Mouse (Mus musculus) forebrain, embryonic 16.5 days (tissue): ENCODE measurements around the gene Fam131a. TPM values are rescaled to one million over a fixed set of nuclear protein-coding genes. Genes with fewer than 3 reads are reported as not detected.

Experiments used
- ATAC-seq: fragments of 200-750 bp; cut with Nextera tagmentation; 2 replicates; pipeline ENCODE4 v1.8.0; 2017; ENCODE audit warnings: mild to moderate bottlenecking, moderate library complexity
- H3K27ac ChIP-seq: fragments of 300-500 bp; sonication (generic); 2 replicates; pipeline ENCODE4 v1.5.1; 2014; ENCODE audit warnings: low read length, control low read depth
- H3K27me3 ChIP-seq: fragments of 300-500 bp; sonication (generic); replicated peaks from 2 replicates; pipeline ENCODE4 v1.6.1; 2014; ENCODE audit warnings: low read length; ENCODE audit not compliant: control insufficient read depth, insufficient read depth
- H3K36me3 ChIP-seq: fragments of 300-500 bp; sonication (generic); 2 replicates; pipeline ENCODE4 v1.6.1; 2014; ENCODE audit not compliant: control insufficient read depth, insufficient read depth
- H3K4me1 ChIP-seq: fragments of 300-500 bp; sonication (generic); replicated peaks from 2 replicates; pipeline ENCODE4 v1.6.1; 2014; ENCODE audit warnings: low read length; ENCODE audit not compliant: control insufficient read depth, insufficient read depth
- H3K4me2 ChIP-seq: fragments of 300-500 bp; sonication (generic); 2 replicates; pipeline ENCODE4 v1.6.1; 2014; ENCODE audit warnings: mild to moderate bottlenecking, low read length, control low read depth
- H3K4me3 ChIP-seq: fragments of 300-500 bp; sonication (generic); replicated peaks from 2 replicates; pipeline ENCODE4 v1.5.1; 2014; ENCODE audit warnings: mild to moderate bottlenecking, low read length, control low read depth
- H3K9ac ChIP-seq: fragments of 300-500 bp; sonication (generic); replicated peaks from 2 replicates; pipeline ENCODE4 v1.6.1; 2014; ENCODE audit warnings: low read depth, low read length, control low read depth
- H3K9me3 ChIP-seq: fragments of 300-500 bp; sonication (generic); 2 replicates; pipeline ENCODE4 v1.6.1; 2016; ENCODE audit warnings: low read length; ENCODE audit not compliant: control insufficient read depth
- WGBS: fragments of 180-500 bp; shearing (Covaris S2); extraction: QIAGEN DNeasy Blood & Tissue Kit; methylation state at CpG from one replicate; pipeline ENCODE4 v1.1.7; 2014; 5-methylcytosine and 5-hydroxymethylcytosine counted together
- polyA plus RNA-seq: library from polyadenylated mRNA; unstranded; fragments of >200 nt; fragmentation: Nextera tagmentation; extraction: Ambion mirVana; gene quantifications from 2 replicates; pipeline ENCODE4 v1.2.1, GENCODE M21; 2015

The Fam131a gene
- polyA plus RNA-seq, 1 experiment from 2014 or later, result 65.3 TPM

DNA sequence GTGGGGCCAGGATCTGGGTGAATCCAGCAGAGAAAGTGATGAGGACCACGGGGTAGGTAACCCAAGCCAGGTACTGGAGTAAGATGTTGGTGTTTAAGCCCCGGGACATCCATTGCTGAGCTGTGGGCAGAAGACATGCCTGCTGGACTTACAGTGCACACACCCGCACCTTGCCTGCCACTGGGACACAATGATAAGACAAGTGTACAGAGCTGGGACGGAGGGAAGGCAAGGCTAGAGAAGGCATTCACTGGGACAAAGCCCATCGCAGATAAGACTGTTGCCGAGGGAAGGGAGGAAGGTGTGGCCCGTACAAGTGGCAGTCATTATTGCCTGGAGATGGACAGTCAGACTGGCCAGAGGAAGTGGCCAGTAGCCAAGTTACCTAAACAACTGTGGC, 19.8 kb downstream of the Fam131a start:
- Histone ChIP-seq H3K4me2 (no peak overlapping the region), H3K4me1 (peaks cover 28% of the 10 kb centered on the region), H3K9me3 (no peaks in the 10 kb centered on the region), H3K27ac (no peak overlapping the region), H3K4me3 (no peak overlapping the region), H3K27me3 (no peaks in the 10 kb centered on the region), H3K9ac (no peak overlapping the region), H3K36me3 (no peaks in the 10 kb centered on the region)
- 89% methylated on average over 7 of the region's 7 CpGs for WGBS
- no peak for ATAC-seq

DNA sequence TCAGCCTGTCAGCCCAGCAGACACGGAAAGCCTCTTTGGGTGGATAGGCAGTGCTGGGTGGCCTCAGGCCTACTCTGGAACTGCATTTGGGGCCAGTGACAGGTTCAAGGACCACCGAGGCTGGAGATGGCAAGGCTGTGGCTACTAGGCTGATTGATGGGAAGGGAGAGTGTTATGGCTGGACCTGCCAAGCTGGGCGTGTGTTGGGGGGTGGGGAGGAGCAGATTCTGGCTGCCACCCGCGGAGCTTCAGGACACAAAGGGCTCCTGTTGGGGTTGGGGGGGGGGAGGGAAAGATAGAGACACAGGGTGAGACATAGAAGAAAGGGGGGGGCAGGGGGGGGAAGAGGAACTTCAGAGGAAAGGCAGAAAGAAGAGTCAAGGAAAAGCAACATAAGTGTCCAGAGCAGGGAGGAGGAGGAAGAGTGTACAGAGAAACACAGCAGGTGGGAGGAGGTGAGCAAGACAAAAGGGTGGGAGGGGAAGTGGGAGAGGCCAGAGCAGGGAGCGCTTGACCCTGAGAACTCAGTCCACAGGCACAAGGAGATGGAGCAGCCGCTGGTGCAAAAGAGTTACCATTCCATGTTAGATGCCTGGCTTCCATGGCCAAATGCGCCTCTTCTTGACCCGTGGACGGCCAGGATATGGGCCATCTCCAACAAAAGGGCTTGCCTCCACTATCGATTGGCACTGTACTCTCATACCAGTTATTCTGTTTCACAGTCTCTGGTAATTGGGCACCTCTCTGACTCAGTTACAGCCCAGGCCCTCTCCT, 21.5 kb downstream of the Fam131a start:
- H3K36me3 ChIP-seq, result no peaks in the 10 kb centered on the region
- H3K27me3 ChIP-seq, result no peaks in the 10 kb centered on the region
- H3K4me2 ChIP-seq, result peak overlapping the region; percentile 92
- H3K27ac ChIP-seq, result no peak overlapping the region
- WGBS, result 28% methylated on average over 11 of the region's 11 CpGs
- H3K9ac ChIP-seq, result peak overlapping the region; percentile 29
- peaks cover 36% of the 10 kb centered on the region for H3K4me1 ChIP-seq
- no peak overlapping the region for H3K4me3 ChIP-seq
- ATAC-seq, result no peak
- H3K9me3 ChIP-seq, result no peaks in the 10 kb centered on the region

DNA sequence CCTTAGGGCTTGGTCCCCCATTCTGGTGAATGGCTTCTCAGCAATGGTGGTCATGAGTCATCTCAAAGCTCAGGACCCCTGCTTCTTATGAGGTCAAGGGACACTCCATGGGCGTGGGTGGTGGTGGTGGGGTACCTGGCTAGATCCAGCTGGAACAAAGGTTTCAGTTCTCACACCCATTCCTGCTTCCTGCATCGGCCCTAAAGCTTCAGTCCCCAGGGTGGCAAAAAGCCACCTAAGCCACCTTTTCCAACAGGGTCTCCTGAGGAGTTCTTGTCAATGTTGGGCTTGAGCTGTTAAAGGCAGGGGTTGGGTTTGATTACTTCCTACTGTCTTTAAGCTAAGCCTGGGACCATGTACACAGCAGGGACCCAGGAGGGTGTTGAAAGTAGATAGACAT, 22.1 kb downstream of the Fam131a start:
- Histone ChIP-seq H3K27me3 (no peaks in the 10 kb centered on the region), H3K36me3 (no peaks in the 10 kb centered on the region), H3K4me2 (peak overlapping the region; percentile 92), H3K4me1 (peaks cover 36% of the 10 kb centered on the region), H3K9ac (peak overlapping the region; percentile 71; the same call in 1 of the 2 replicates), H3K9me3 (no peaks in the 10 kb centered on the region), H3K4me3 (peak overlapping the region; percentile 53), H3K27ac (no peak overlapping the region; the same call in 1 of the 2 replicates)
- WGBS, result 57% methylated on average over 2 of the region's 2 CpGs
- no peak for ATAC-seq

DNA sequence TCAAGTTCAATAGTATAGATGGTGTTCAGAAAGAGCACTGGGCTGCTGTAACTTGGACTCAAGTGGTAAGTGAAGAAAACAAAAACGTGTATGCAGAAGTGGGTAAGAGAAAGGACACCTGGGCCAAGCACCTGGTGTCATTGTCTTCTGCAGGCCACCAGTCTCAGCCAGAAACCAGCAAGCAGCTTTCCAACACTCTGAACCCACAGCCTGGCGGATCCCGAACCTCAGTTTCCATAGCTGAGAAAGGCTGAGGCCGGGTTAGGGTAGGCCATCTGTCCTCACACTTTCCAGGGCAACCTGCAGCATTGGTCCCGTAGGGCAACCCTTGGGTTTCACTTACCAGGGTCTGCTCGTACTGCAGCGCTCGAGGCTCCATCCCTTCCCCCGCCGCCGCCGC, 22.5 kb downstream of the Fam131a start:
- no peaks in the 10 kb centered on the region for H3K27me3 ChIP-seq
- no peaks in the 10 kb centered on the region for H3K9me3 ChIP-seq
- H3K4me1 ChIP-seq, result peaks cover 36% of the 10 kb centered on the region
- H3K4me3 ChIP-seq, result peak overlapping the region; percentile 53
- 1% methylated on average over 12 of the region's 12 CpGs for WGBS
- H3K4me2 ChIP-seq, result peak overlapping the region; percentile 92
- H3K9ac ChIP-seq, result peak overlapping the region; percentile 71
- H3K36me3 ChIP-seq, result no peaks in the 10 kb centered on the region
- peak overlapping the region; percentile 87 for H3K27ac ChIP-seq
- ATAC-seq, result no peak

DNA sequence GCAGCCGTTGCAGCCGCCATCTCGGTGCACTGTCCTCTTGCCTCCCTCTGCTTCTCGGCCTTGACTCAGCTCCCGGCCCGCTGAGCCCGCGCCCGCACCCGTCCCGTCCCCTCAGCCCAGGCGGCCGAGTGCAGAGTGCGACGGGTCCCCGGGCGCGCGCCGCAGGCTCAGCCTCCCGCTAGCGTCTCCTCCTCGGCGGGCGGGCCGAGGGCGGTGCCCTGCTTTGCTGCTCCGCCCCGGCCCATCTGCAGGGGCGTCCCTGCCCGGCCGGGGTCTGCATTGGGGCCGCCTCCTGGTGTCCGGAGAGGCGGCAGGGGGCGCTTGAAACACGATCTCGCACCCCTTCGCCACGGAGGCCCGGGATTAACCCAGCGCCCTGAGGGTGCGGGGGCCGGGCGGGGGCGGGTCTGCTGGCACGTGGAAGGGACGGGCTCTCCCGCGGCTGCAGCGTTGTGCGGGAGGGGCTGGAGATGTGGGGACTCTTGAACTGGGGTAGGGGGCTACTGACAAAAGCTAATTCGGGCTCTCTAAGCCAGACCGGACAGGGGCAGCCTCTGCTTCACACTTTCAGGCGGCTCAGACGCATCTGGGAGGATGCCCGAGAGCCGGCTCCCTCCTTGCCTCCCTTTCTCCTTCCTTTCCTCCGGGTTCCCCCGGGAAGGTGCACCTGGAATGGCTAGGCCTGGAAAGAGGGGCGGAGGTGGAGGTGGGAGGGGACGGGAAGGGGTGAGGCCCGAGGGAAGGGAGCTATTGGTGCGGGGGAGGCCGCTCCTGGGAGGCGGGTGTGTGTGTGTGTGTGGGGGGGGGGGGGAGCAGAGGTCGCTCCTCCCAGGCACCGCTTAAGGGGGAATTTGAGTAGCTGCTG, 23.2 kb downstream of the Fam131a start:
- peak; percentile 85 for ATAC-seq
- H3K27me3 ChIP-seq, result no peaks in the 10 kb centered on the region
- H3K36me3 ChIP-seq, result no peaks in the 10 kb centered on the region
- H3K4me3 ChIP-seq, result peak overlapping the region; percentile 53
- H3K9ac ChIP-seq, result peak overlapping the region; percentile 71
- H3K4me1 ChIP-seq, result peaks cover 36% of the 10 kb centered on the region
- under 1% methylated on average over 55 of the region's 68 CpGs for WGBS
- peak overlapping the region; percentile 92 for H3K4me2 ChIP-seq
- peak overlapping the region; percentile 87 for H3K27ac ChIP-seq
- H3K9me3 ChIP-seq, result no peaks in the 10 kb centered on the region

DNA sequence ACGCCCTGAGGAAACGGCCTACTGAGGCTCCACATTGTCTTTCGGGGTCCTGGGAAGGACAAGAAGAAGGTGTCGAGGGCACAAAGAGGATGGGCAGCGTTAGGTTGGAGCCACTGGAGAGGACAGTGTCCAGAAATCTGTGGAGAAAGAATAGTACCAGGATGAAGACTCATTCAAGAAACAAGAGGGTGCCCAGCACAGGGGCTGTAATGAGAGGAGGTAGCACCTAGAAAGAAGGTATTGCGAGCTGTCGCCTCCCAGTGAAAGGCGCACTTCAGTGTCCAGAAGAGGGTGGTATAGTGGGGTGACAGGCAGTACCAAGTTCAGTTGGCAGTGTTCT, 23.8 kb downstream of the Fam131a start:
- H3K4me3 ChIP-seq, result peak overlapping the region; percentile 53
- peak overlapping the region; percentile 71 for H3K9ac ChIP-seq
- no peaks in the 10 kb centered on the region for H3K9me3 ChIP-seq
- H3K4me2 ChIP-seq, result peak overlapping the region; percentile 92
- peak overlapping the region; percentile 87 for H3K27ac ChIP-seq
- WGBS, result 1% methylated on average over 8 of the region's 8 CpGs
- ATAC-seq, result peak; percentile 11
- H3K4me1 ChIP-seq, result peaks cover 36% of the 10 kb centered on the region
- H3K36me3 ChIP-seq, result no peaks in the 10 kb centered on the region
- H3K27me3 ChIP-seq, result no peaks in the 10 kb centered on the region

DNA sequence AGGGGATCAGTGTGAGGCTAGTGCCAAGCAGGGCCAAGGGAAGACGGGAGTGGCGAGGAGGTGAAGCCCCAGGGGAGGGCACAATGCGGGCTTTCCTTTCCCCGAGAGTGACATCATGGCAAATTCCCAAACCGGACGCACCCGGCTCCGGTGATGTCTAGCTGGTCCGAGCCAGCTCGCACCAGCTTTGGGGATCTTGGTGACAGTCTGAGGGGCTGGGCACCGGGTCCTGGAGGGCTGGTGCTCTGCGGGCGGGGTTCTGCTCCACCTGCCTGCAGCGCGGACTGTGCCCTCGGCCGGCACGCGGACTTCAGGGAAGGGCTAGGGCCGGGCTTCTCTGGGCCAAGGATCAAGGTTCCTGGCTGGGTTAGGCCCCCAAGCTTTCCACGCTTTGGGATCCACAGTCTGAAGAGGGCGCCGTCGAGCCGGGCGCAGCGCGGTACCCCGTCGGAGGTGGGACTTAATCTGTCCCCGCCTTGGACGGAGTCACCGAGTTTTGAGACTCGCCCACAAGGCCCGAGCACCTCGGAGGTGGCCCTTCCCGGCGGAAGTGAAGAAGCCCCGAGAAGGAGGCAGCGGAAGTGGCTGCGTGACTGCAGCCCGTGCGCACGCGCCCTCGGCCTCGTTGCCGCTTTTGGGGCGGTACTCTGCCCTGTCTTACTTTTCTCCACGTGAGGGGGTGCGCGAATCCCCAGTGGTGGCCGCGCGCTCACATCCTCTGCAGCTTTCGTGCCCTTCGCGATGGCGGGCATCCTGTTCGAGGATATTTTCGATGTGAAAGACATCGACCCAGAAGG, 24.3 kb downstream of the Fam131a start, which contains the start of the genes Polr2h and Clcn2:
Gene Polr2h (plus strand): TSS at position 485 of the 797 bp plus-strand sequence.
Gene Clcn2 (minus strand): TSS at position 566 of the 797 bp plus-strand sequence.
- H3K9me3 ChIP-seq, result no peaks in the 10 kb centered on the region
- peak; percentile 87 for ATAC-seq
- under 1% methylated on average over 62 of the region's 62 CpGs for WGBS
- H3K4me3 ChIP-seq, result peak within 1 kb of the TSS; percentile 53
- peak within 1 kb of the TSS; percentile 92 for H3K4me2 ChIP-seq
- peak within 1 kb of the TSS; percentile 71 for H3K9ac ChIP-seq
- peaks cover 36% of the 10 kb centered on the region for H3K4me1 ChIP-seq
- peak within 1 kb of the TSS; percentile 87 for H3K27ac ChIP-seq
- no peaks in the 10 kb centered on the region for H3K27me3 ChIP-seq
- 0 out of 2 replicates have a peak, but pooled peaks cover 4% of the 10 kb centered on the region for H3K36me3 ChIP-seq

DNA sequence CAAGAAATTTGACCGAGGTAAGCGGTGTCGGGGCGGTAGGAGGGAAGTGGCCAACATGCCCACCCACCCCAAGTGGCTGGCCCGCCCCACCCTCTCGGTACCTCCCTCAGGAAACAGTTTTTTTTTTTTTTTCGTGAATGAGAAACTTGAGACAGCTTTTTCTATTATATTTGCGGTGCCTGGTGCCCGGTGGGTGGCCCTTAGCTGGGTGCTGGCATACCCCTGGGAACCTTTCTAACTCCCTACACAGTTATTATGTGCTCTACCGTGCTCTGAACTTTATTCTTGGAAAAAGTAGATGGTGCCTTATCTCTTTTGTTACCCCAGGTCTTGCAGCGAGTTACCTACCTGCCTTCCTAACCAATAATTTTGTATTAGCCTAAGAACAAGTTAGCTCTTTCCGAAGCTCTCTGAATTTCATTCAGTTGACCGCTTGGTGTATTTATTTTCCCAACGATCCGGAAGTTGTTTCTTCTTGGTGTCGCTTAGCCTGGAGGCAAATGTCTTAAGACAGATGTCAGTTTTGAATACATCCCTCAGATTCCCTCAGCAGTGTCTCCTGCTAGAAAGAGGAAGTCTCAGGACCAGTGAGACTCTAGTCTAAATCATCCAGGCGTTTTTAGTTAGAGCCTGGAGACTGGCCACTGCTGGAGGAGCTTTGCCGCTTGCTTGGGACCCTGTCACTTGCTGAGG, 25.1 kb downstream of the Fam131a start:
- Histone ChIP-seq H3K4me2 (peak overlapping the region; percentile 92), H3K4me1 (peaks cover 36% of the 10 kb centered on the region), H3K27ac (peak overlapping the region; percentile 62), H3K9me3 (no peaks in the 10 kb centered on the region), H3K4me3 (peak overlapping the region; percentile 53), H3K27me3 (no peaks in the 10 kb centered on the region), H3K9ac (peak overlapping the region; percentile 71), H3K36me3 (0 out of 2 replicates have a peak, but pooled peaks cover 7% of the 10 kb centered on the region)
- ATAC-seq, result no peak
- WGBS, result 5% methylated on average over 18 of the region's 18 CpGs
